Mouse (Mus musculus): ENCODE measurements around the gene Mettl22.

GRCm38 (mm10) chr16:8429531-8429930 lies 41.1 kb upstream of the Mettl22 start:
- no peak for TF ChIP-seq POLR2A (IDR thresholded peaks at IDR 0.05; ENCODE audit: control insufficient read depth in 1 of 2, insufficient read depth in 1 of 2, low read depth in 1 of 2, low read length in 2 of 2, poor library complexity in 1 of 2)
- TF ChIP-seq CTCF (IDR thresholded peaks at IDR 0.05 in 2 of 3, conservative IDR thresholded peaks at IDR 0.05 in 1 of 3; ENCODE audit: control insufficient read depth in 1 of 3, insufficient read depth in 1 of 3, low read depth in 2 of 3, low read length in 3 of 3, poor library complexity in 1 of 3, severe bottlenecking in 1 of 3), result no peak
- TF ChIP-seq ZMIZ1 (IDR thresholded peaks at IDR 0.05; ENCODE audit: low read depth, low read length), result no peak
- TF ChIP-seq MAZ (IDR thresholded peaks at IDR 0.05; ENCODE audit: low read depth, low read length), result no peak
- no peak for TF ChIP-seq EP300 (IDR thresholded peaks at IDR 0.05; ENCODE audit: low read depth in 1 of 2, low read length in 2 of 2)
- TF ChIP-seq SMC3 (IDR thresholded peaks at IDR 0.05; ENCODE audit: low read depth, low read length), result no peak
- no peak for TF ChIP-seq UBTF (IDR thresholded peaks at IDR 0.05; ENCODE audit: borderline replicate concordance, insufficient read depth, low read depth, low read length)
- no peak for TF ChIP-seq BHLHE40 (IDR thresholded peaks at IDR 0.05; ENCODE audit: borderline replicate concordance, low read depth, low read length)
- no peak for TF ChIP-seq ELF1 (IDR thresholded peaks at IDR 0.05; ENCODE audit: low read depth, low read length)
- TF ChIP-seq ZKSCAN1 (IDR thresholded peaks at IDR 0.05; ENCODE audit: low read depth, low read length), result no peak
- TF ChIP-seq MAFK (IDR thresholded peaks at IDR 0.05; ENCODE audit: borderline replicate concordance, low read depth, low read length), result no peak

Data from MEL (cell line).